Mouse (Mus musculus): Measurements from ENCODE around the gene Prokr2. TPM values are rescaled to one million over a fixed set of nuclear protein-coding genes. Genes with fewer than 3 reads are reported as not detected.

Gene Prokr2
- polyA plus RNA-seq (2014; fragmentation: Nextera tagmentation; extraction: Ambion mirVana) = 2.9 and 5.2 TPM in 2 replicates

DNA sequence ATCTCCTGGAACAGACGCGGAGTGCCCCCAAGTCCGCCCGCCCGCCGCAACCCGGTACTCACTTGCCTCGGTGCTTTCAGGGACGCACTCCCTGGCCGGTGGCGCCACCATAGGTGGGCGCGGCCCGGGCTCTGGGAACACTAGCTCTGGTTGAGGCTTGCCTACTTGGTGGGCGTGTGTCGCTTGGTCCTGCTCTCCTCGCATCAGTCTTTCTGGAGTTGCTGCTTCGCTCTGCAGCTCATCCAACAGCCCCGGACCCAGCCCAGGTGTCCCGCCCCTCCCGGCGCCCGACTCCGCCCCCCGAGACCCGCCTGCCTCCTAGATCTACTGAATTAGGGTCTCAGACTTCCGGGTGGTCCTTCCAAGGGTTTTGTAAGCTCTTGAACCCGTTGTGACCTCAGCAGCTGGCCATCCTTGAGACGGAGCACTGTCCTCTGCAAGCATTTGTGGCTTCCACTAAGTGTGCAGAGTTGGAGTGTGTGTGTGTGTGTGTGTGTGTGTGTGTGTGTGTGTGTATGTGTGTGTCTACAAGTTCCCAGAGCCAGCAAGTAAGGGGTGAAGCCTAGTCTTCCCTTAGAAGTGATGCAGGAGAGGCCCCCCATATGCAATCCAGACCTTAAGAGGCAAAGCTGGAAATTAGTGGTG is at the start of gene Prokr2:
Gene Prokr2 (minus strand): TSS at position 254 of the 645 bp plus-strand sequence.
- Histone ChIP-seq H3K4me1 (ENCODE audit: control insufficient read depth, insufficient read depth, low read length) (peaks cover 8% of the 10 kb centered on the region; the same call in 1 of the 2 replicates), H3K4me3 (replicated peaks; ENCODE audit: low read depth, low read length) (peak within 1 kb of the TSS; percentile 52), H3K9ac (replicated peaks; ENCODE audit: low read length) (peak within 1 kb of the TSS; percentile 51), H3K9me3 (ENCODE audit: control insufficient read depth, low read length) (no peaks in the 10 kb centered on the region), H3K27me3 (ENCODE audit: control insufficient read depth, insufficient read depth, low read length) (peaks cover 18% of the 10 kb centered on the region; the same call in 1 of the 2 replicates), H3K4me2 (ENCODE audit: low read length) (peak within 1 kb of the TSS; percentile 95), H3K36me3 (ENCODE audit: control insufficient read depth, insufficient read depth, low read length) (no peaks in the 10 kb centered on the region), H3K27ac (replicated peaks; ENCODE audit: low read depth, low read length) (no peak within 1 kb of the TSS)
- WGBS = under 1% methylated on average over 29 of the region's 29 CpGs
- ATAC-seq (ENCODE audit: low FRiP score, low TSS enrichment) (peak; percentile 64), DNase-seq (peak; percentile 67)

DNA sequence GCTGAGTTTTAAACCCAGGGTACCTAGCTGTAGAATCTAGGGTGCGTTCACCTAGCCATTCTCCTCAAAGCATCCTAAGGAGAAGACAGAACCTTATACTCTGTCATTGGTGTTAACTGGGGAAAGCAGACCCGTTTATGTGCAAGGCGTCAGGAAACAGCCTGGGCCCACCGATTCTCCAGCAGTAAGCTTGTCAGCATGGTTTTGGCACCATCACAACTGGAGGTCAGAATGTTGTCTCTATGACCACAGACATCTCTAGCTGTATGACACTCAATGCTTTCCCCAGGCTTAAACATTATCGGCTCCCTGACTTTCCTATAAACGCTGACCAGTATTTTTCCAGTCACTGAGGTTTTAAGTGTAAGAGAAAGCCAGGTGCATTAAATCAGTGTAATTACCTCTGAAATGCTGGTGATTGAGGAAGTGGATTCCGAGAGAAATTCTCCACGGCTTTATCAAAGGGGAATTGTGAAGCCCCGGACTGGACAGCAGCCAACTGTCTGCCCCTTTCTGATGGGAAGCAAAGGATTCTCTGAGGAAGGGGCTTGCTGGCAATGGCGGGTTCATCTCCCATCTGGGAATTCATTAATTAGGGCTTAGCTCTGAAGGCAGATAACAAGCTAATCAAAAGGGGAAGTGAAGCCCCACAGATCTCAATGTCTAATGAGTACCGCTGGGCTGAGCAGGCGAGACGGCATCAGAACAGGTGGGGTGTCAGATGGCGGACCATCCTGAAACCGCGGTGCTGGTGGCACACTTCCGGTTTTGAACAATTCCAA is 42.1 kb upstream of the Prokr2 start:
- H3K27ac ChIP-seq (replicated peaks; ENCODE audit: low read depth, low read length) = peak overlapping the region; percentile 41; the same call in 1 of the 2 replicates
- no peaks in the 10 kb centered on the region for H3K36me3 ChIP-seq (ENCODE audit: control insufficient read depth, insufficient read depth, low read length)
- H3K9ac ChIP-seq (replicated peaks; ENCODE audit: low read length) = no peak overlapping the region
- peaks cover 14% of the 10 kb centered on the region for H3K4me1 ChIP-seq (ENCODE audit: control insufficient read depth, insufficient read depth, low read length)
- peak overlapping the region; percentile 30 for H3K4me2 ChIP-seq (ENCODE audit: low read length)
- no peak overlapping the region for H3K4me3 ChIP-seq (replicated peaks; ENCODE audit: low read depth, low read length)
- DNase-seq (peak; percentile 73), ATAC-seq (ENCODE audit: low FRiP score, low TSS enrichment) (peak; percentile 67; the same call in 1 of the 2 replicates)
- WGBS = 51% methylated on average over 17 of the region's 17 CpGs
- no peaks in the 10 kb centered on the region for H3K9me3 ChIP-seq (ENCODE audit: control insufficient read depth, low read length)
- H3K27me3 ChIP-seq (ENCODE audit: control insufficient read depth, insufficient read depth, low read length) = no peaks in the 10 kb centered on the region

DNA sequence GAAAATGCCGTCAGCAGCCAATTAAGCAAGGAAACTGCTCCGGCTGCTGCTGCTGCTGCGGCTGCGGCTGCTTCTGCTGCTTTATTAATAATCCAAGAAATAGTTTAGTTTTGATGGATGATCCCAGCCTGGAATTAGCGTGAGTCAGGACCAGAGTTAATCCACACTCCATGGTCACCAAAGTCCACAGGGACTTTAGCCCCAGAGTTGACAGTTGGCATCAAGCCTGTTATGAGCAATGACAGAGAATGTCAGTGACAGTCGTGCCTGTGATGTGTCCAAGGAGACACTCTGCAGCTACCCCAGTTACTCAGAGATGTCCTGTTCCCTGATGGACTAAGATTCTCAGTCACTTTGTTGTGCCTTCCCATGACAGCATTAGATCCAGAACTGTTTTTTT is 40.3 kb upstream of the Prokr2 start:
- H3K9ac ChIP-seq (replicated peaks; ENCODE audit: low read length) = no peak overlapping the region
- no peak overlapping the region for H3K27ac ChIP-seq (replicated peaks; ENCODE audit: low read depth, low read length)
- 46% methylated on average over 6 of the region's 6 CpGs for WGBS
- no peaks in the 10 kb centered on the region for H3K36me3 ChIP-seq (ENCODE audit: control insufficient read depth, insufficient read depth, low read length)
- H3K4me3 ChIP-seq (replicated peaks; ENCODE audit: low read depth, low read length) = no peak overlapping the region
- DNase-seq = peak; percentile 47
- ATAC-seq (ENCODE audit: low FRiP score, low TSS enrichment) = no peak
- H3K9me3 ChIP-seq (ENCODE audit: control insufficient read depth, low read length) = no peaks in the 10 kb centered on the region
- H3K27me3 ChIP-seq (ENCODE audit: control insufficient read depth, insufficient read depth, low read length) = no peaks in the 10 kb centered on the region
- peaks cover 14% of the 10 kb centered on the region for H3K4me1 ChIP-seq (ENCODE audit: control insufficient read depth, insufficient read depth, low read length)
- H3K4me2 ChIP-seq (ENCODE audit: low read length) = no peak overlapping the region

- peaks cover 14% of the 10 kb centered on the region for H3K4me1 ChIP-seq (ENCODE audit: control insufficient read depth, insufficient read depth, low read length)
- H3K36me3 ChIP-seq (ENCODE audit: control insufficient read depth, insufficient read depth, low read length) = no peaks in the 10 kb centered on the region
- no peaks in the 10 kb centered on the region for H3K27me3 ChIP-seq (ENCODE audit: control insufficient read depth, insufficient read depth, low read length)
- no peak for ATAC-seq (ENCODE audit: low FRiP score, low TSS enrichment)
- DNase-seq = no peak
- no peak overlapping the region for H3K27ac ChIP-seq (replicated peaks; ENCODE audit: low read depth, low read length)
- H3K9me3 ChIP-seq (ENCODE audit: control insufficient read depth, low read length) = no peaks in the 10 kb centered on the region
- no peak overlapping the region for H3K4me2 ChIP-seq (ENCODE audit: low read length)
- WGBS = 87% methylated on average over 7 of the region's 7 CpGs
- H3K4me3 ChIP-seq (replicated peaks; ENCODE audit: low read depth, low read length) = no peak overlapping the region
- no peak overlapping the region for H3K9ac ChIP-seq (replicated peaks; ENCODE audit: low read length)
Observed at GRCm38 (mm10) chr2:132423411-132424047, 38.3 kb upstream of the Prokr2 start.

DNA sequence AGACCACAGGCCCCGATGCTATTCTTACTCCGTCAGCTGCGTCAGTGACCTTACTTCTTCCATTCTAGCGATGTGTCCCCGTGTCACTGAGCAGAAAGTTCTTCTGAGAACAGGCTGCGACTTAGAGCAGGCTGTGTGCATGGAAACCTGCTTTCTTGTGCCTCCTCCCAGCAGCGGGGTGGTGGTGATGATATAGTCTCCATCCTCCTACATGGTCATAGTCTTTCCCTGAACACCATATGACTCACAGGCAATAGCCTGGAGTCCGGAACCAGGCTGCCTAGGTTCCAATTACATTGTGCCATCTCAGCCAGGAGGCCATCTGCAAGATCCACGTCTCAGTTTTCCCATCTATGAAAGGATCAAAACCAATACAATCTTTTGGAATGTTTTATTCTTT is 37.6 kb upstream of the Prokr2 start:
- Histone ChIP-seq H3K27me3 (ENCODE audit: control insufficient read depth, insufficient read depth, low read length) (no peaks in the 10 kb centered on the region), H3K9me3 (ENCODE audit: control insufficient read depth, low read length) (no peaks in the 10 kb centered on the region), H3K4me2 (ENCODE audit: low read length) (no peak overlapping the region), H3K36me3 (ENCODE audit: control insufficient read depth, insufficient read depth, low read length) (no peaks in the 10 kb centered on the region), H3K4me1 (ENCODE audit: control insufficient read depth, insufficient read depth, low read length) (peaks cover 12% of the 10 kb centered on the region), H3K4me3 (replicated peaks; ENCODE audit: low read depth, low read length) (no peak overlapping the region), H3K9ac (replicated peaks; ENCODE audit: low read length) (no peak overlapping the region), H3K27ac (replicated peaks; ENCODE audit: low read depth, low read length) (no peak overlapping the region)
- no peak for ATAC-seq (ENCODE audit: low FRiP score, low TSS enrichment)
- no peak for DNase-seq
- WGBS = 90% methylated on average over 9 of the region's 9 CpGs

GRCm38 (mm10) chr2:132418414-132418813 is 33.2 kb upstream of the Prokr2 start:
- ATAC-seq (ENCODE audit: low FRiP score, low TSS enrichment) (no peak), DNase-seq (no peak)
- no peaks in the 10 kb centered on the region for H3K27me3 ChIP-seq (ENCODE audit: control insufficient read depth, insufficient read depth, low read length)
- 79% methylated on average over 2 of the region's 2 CpGs for WGBS
- H3K9ac ChIP-seq (replicated peaks; ENCODE audit: low read length) = no peak overlapping the region
- H3K4me1 ChIP-seq (ENCODE audit: control insufficient read depth, insufficient read depth, low read length) = no peaks in the 10 kb centered on the region
- H3K27ac ChIP-seq (replicated peaks; ENCODE audit: low read depth, low read length) = no peak overlapping the region
- no peaks in the 10 kb centered on the region for H3K36me3 ChIP-seq (ENCODE audit: control insufficient read depth, insufficient read depth, low read length)
- no peak overlapping the region for H3K4me3 ChIP-seq (replicated peaks; ENCODE audit: low read depth, low read length)
- no peak overlapping the region for H3K4me2 ChIP-seq (ENCODE audit: low read length)
- no peaks in the 10 kb centered on the region for H3K9me3 ChIP-seq (ENCODE audit: control insufficient read depth, low read length)

GRCm38 (mm10) chr2:132410126-132410525 is 24.9 kb upstream of the Prokr2 start:
- WGBS = 68% methylated on average over 4 of the region's 4 CpGs
- DNase-seq (no peak), ATAC-seq (ENCODE audit: low FRiP score, low TSS enrichment) (no peak)
- 0 out of 2 replicates have a peak, but pooled peaks cover 7% of the 10 kb centered on the region for H3K27me3 ChIP-seq (ENCODE audit: control insufficient read depth, insufficient read depth, low read length)
- no peak overlapping the region for H3K27ac ChIP-seq (replicated peaks; ENCODE audit: low read depth, low read length)
- no peak overlapping the region for H3K4me2 ChIP-seq (ENCODE audit: low read length)
- no peaks in the 10 kb centered on the region for H3K4me1 ChIP-seq (ENCODE audit: control insufficient read depth, insufficient read depth, low read length)
- H3K9ac ChIP-seq (replicated peaks; ENCODE audit: low read length) = no peak overlapping the region
- no peaks in the 10 kb centered on the region for H3K36me3 ChIP-seq (ENCODE audit: control insufficient read depth, insufficient read depth, low read length)
- H3K9me3 ChIP-seq (ENCODE audit: control insufficient read depth, low read length) = peaks cover 4% of the 10 kb centered on the region; the same call in 1 of the 2 replicates
- no peak overlapping the region for H3K4me3 ChIP-seq (replicated peaks; ENCODE audit: low read depth, low read length)

GRCm38 (mm10) chr2:132398136-132398535 is 12.9 kb upstream of the Prokr2 start:
- Histone ChIP-seq H3K9ac (replicated peaks; ENCODE audit: low read length) (no peak overlapping the region), H3K4me3 (replicated peaks; ENCODE audit: low read depth, low read length) (no peak overlapping the region)

More at GRCm38 (mm10) chr2:132398136-132398535, 12.9 kb upstream of the Prokr2 start:
- WGBS = 85% methylated on average over 8 of the region's 8 CpGs
- Histone ChIP-seq H3K9me3 (ENCODE audit: control insufficient read depth, low read length) (peaks cover 11% of the 10 kb centered on the region), H3K4me1 (ENCODE audit: control insufficient read depth, insufficient read depth, low read length) (no peaks in the 10 kb centered on the region), H3K27me3 (ENCODE audit: control insufficient read depth, insufficient read depth, low read length) (no peaks in the 10 kb centered on the region), H3K4me2 (ENCODE audit: low read length) (no peak overlapping the region), H3K36me3 (ENCODE audit: control insufficient read depth, insufficient read depth, low read length) (no peaks in the 10 kb centered on the region), H3K27ac (replicated peaks; ENCODE audit: low read depth, low read length) (no peak overlapping the region)
- ATAC-seq (ENCODE audit: low FRiP score, low TSS enrichment) (no peak), DNase-seq (no peak)
